Mouse (Mus musculus) MN1 (cell line): ENCODE data around the gene Rwdd2b.

Experiments
- DNase-seq: peaks from one replicate; pipeline ENCODE4 v3.0.0-alpha.2; 2016; ENCODE audit warnings: low spot score

Rwdd2b gene

GRCm38 (mm10) chr16:87440184-87440686, at the start of gene Rwdd2b:
Gene Rwdd2b (minus strand): TSS chr16:87440573.
- peak; percentile 89 for DNase-seq

GRCm38 (mm10) chr16:87488605-87489004, 48.2 kb upstream of the Rwdd2b start:
- DNase-seq: no peak

GRCm38 (mm10) chr16:87486739-87487138, 46.4 kb upstream of the Rwdd2b start:
- DNase-seq: no peak

- DNase-seq: no peak
Measured at GRCm38 (mm10) chr16:87484367-87484766, 44.0 kb upstream of the Rwdd2b start.

GRCm38 (mm10) chr16:87470579-87470978, 30.2 kb upstream of the Rwdd2b start:
- no peak for DNase-seq

GRCm38 (mm10) chr16:87458752-87459151, 18.4 kb upstream of the Rwdd2b start:
- no peak for DNase-seq

- peak; percentile 45 for DNase-seq
Measured at GRCm38 (mm10) chr16:87455180-87455611, 14.8 kb upstream of the Rwdd2b start.

GRCm38 (mm10) chr16:87454419-87455179, 14.2 kb upstream of the Rwdd2b start, which contains the start of gene Usp16:
Gene Usp16 (plus strand): TSS chr16:87454703.
- DNase-seq: peak; percentile 86

GRCm38 (mm10) chr16:87453226-87453625, 12.9 kb upstream of the Rwdd2b start:
- DNase-seq: no peak

- no peak for DNase-seq
Measured at GRCm38 (mm10) chr16:87445528-87445927, 5.2 kb upstream of the Rwdd2b start.

- DNase-seq: no peak
Measured at GRCm38 (mm10) chr16:87445110-87445509, 4.7 kb upstream of the Rwdd2b start.

GRCm38 (mm10) chr16:87444071-87444470, 3.7 kb upstream of the Rwdd2b start:
- DNase-seq: no peak

- no peak for DNase-seq
Measured at GRCm38 (mm10) chr16:87443245-87443644, 2.9 kb upstream of the Rwdd2b start.

- peak; percentile 44 for DNase-seq
Measured at GRCm38 (mm10) chr16:87442291-87442690, 1.9 kb upstream of the Rwdd2b start.

- peak; percentile 49 for DNase-seq
Measured at GRCm38 (mm10) chr16:87441089-87441488, 716 bp upstream of the Rwdd2b start.

- no peak for DNase-seq
Measured at GRCm38 (mm10) chr16:87438697-87439096, 1.7 kb downstream of the Rwdd2b start.

GRCm38 (mm10) chr16:87437096-87437495, 3.3 kb downstream of the Rwdd2b start:
- DNase-seq: no peak

GRCm38 (mm10) chr16:87435411-87436205, 4.8 kb downstream of the Rwdd2b start:
- DNase-seq: no peak

- DNase-seq: no peak
Measured at GRCm38 (mm10) chr16:87434946-87435345, 5.4 kb downstream of the Rwdd2b start.

GRCm38 (mm10) chr16:87434266-87434665, 6.1 kb downstream of the Rwdd2b start:
- DNase-seq: no peak

- peak; percentile 98 for DNase-seq
Measured at GRCm38 (mm10) chr16:87432033-87432814, 8.1 kb downstream of the Rwdd2b start, which contains the start of gene Ltn1. Gene Ltn1 (minus strand): TSS chr16:87432612.

- DNase-seq: no peak
Measured at GRCm38 (mm10) chr16:87427516-87427915, 12.9 kb downstream of the Rwdd2b start.
